Mouse (Mus musculus) adrenal gland, postnatal 36 days (tissue): Measurements from ENCODE around the gene Vmn1r115. TPM values are rescaled to one million over a fixed set of nuclear protein-coding genes. Genes with fewer than 3 reads are reported as not detected.
"Not testable (repeated sequence)": the region's sequence is repeated elsewhere in the genome, so short reads cannot be mapped to it uniquely, and the experiment has no call there.

Experiments used
- DNase-seq, 2 experiments: peaks; one replicate each; pipeline ENCODE4 v3.0.0; 2021; ENCODE audit warnings: mixed read lengths in 1 of 2
- long read RNA-seq, 2 experiments: library from polyadenylated mRNA; stranded (forward); transcript quantifications; one replicate each; pipeline ENCODE4 v2.0.0; 2021; ENCODE audit warnings: borderline sequencing depth in 2 of 2
- total RNA-seq, 2 experiments: library from RNA; stranded (reverse); gene quantifications; 2 replicates each; pipeline ENCODE4 v1.2.3; 2021

Vmn1r115 gene
- total RNA-seq = not detected
- long read RNA-seq, experiment 1 = 0 reads
- long read RNA-seq, experiment 2 = 0 reads

DNA sequence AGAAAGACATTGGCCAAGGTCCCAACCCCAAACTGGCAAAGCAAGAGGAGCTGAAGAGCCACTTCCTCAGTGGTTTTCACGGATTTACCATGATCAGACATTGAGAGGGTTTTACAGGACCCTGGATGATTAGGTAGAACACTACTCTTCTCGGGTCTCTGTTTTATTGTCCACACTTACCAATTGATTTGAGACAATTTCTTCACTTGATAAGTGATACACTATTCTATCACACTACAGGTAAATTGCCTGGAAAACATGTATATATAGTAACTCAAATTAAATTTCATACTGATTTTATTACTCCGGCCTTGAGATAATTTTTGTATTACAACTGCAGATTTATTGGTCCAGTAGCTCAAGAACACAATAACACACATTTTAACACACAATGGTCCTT is at the start of gene Vmn1r115:
Gene Vmn1r115, minus strand, starts transcription at position 101 of the 400 bp plus-strand sequence.
- DNase-seq = not testable (repeated sequence)

DNA sequence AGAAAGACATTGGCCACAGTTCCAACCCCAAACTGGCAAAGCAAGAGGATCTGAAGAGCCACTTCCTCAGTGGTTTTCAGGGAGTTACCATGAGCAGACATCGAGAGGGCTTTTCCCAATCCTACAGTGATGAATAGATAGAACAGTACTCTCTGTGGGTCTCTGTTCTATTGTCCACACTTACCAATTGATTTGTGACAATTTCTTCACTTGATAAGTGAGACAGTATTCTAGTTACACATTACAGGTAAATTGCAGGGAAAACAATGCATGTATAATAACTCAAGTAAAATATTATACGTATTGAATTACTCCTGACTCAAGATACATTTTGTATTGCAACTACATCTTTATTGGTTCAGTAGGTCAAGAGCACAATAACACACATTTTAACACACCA is 39.2 kb upstream of the Vmn1r115 start, which contains the start of gene Vmn1r117:
Gene Vmn1r117, minus strand, starts transcription at position 101 of the 400 bp plus-strand sequence.
- not testable (repeated sequence) for DNase-seq

DNA sequence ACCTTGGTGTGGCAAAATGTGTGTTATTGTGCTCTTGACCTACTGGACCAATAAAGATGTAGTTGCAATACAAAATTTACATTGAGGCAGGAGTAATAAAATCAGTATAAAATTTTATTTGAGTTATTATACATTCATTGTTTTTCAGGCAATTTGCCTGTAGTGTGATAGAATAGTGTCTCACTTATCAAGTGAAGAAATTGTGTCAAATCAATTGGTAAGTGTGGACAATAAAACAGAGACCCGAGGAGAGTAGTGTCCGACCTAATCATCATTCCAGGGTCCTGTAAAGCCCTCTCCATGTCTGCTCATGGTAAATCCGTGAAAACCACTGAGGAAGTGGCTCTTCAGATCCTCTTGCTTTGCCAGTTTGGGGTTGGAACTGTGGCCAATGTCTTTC is 27.2 kb upstream of the Vmn1r115 start, which contains the start of gene Vmn1r116:
Gene Vmn1r116, plus strand, starts transcription at position 301 of the 400 bp plus-strand sequence.
- not testable (repeated sequence) for DNase-seq

DNA sequence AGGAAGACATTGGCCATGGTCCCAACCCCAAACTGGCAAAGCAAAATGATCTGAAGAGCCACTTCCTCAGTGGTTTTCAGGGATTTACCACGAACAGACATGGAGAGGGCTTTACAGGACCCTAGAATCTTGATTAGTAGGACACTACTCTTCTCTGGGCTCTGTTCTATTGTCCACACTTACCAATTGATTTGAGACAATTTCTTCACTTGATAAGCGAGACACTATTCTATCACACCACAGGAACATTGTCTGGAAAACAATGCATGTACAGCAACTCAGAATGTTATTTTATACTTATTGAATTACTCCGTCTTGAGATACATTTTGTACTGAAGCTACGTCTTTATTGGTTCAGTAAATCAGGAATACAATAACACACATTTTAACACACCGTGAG is 32.7 kb downstream of the Vmn1r115 start, which contains the start of gene Vmn1r114:
Gene Vmn1r114, minus strand, starts transcription at position 101 of the 400 bp plus-strand sequence.
- not testable (repeated sequence) for DNase-seq

Other genes starting within 250 kb of the Vmn1r115 start
- gene Gm4513, start 246.0 kb downstream of the Vmn1r115 start, total RNA-seq = not detected
- not detected for gene Vmn1r107, start 176.1 kb downstream of the Vmn1r115 start, total RNA-seq
- not detected for gene Vmn1r111, start 141.8 kb downstream of the Vmn1r115 start, total RNA-seq
- not detected for gene Gm10668, start 114.4 kb downstream of the Vmn1r115 start, total RNA-seq
- gene Vmn1r112, start 73.8 kb downstream of the Vmn1r115 start, total RNA-seq = not detected
- not detected for gene Vmn1r113, start 57.7 kb downstream of the Vmn1r115 start, total RNA-seq
- not detected for gene Vmn1r114, start 32.8 kb downstream of the Vmn1r115 start, total RNA-seq
- not detected for gene Vmn1r116, start 27.3 kb upstream of the Vmn1r115 start, total RNA-seq
- not detected for gene Vmn1r117, start 39.1 kb upstream of the Vmn1r115 start, total RNA-seq
- gene Vmn1r118, start 67.4 kb upstream of the Vmn1r115 start, total RNA-seq = not detected
- gene Vmn1r119, start 167.5 kb upstream of the Vmn1r115 start, total RNA-seq = not detected
- not detected for gene Vmn1r120, start 208.8 kb upstream of the Vmn1r115 start, total RNA-seq